Mouse (Mus musculus): ENCODE data around the gene Olfr1442.
"Not testable (repeated sequence)": the region's sequence is repeated elsewhere in the genome, so short reads cannot be mapped to it uniquely, and the experiment has no call there.

The Olfr1442 gene

GRCm38 (mm10) chr19:12670139-12670538 is at the start of gene Olfr1442:
Gene Olfr1442 (plus strand): TSS chr19:12670439.
- no peak for DNase-seq (ENCODE audit: low read depth, low spot score)

- no peak for DNase-seq (ENCODE audit: low read depth, low spot score)
Observed at GRCm38 (mm10) chr19:12633176-12633575, 37.1 kb upstream of the Olfr1442 start, which contains the start of gene Glyat. Gene Glyat (plus strand): TSS chr19:12633308.

GRCm38 (mm10) chr19:12634259-12634658 is 36.0 kb upstream of the Olfr1442 start:
- no peak for DNase-seq (ENCODE audit: low read depth, low spot score)

- DNase-seq (ENCODE audit: low read depth, low spot score), result no peak
Observed at GRCm38 (mm10) chr19:12634963-12635362, 35.3 kb upstream of the Olfr1442 start.

- no peak for DNase-seq (ENCODE audit: low read depth, low spot score)
Observed at GRCm38 (mm10) chr19:12636863-12637262, 33.4 kb upstream of the Olfr1442 start.

- DNase-seq (ENCODE audit: low read depth, low spot score), result no peak
Observed at GRCm38 (mm10) chr19:12638049-12638448, 32.2 kb upstream of the Olfr1442 start.

GRCm38 (mm10) chr19:12649511-12649910 is 20.7 kb upstream of the Olfr1442 start:
- no peak for DNase-seq (ENCODE audit: low read depth, low spot score)

GRCm38 (mm10) chr19:12666156-12666555 is 4.1 kb upstream of the Olfr1442 start:
- DNase-seq (ENCODE audit: low read depth, low spot score), result no peak

GRCm38 (mm10) chr19:12668601-12669000 is 1.6 kb upstream of the Olfr1442 start:
- not testable (repeated sequence) for DNase-seq (ENCODE audit: low read depth, low spot score)

GRCm38 (mm10) chr19:12671051-12671450 is 812 bp downstream of the Olfr1442 start:
- DNase-seq (ENCODE audit: low read depth, low spot score), result no peak

- DNase-seq (ENCODE audit: low read depth, low spot score), result no peak
Observed at GRCm38 (mm10) chr19:12677812-12678211, 7.6 kb downstream of the Olfr1442 start, which contains the start of gene Olfr1443. Gene Olfr1443 (plus strand): TSS chr19:12678112.

- DNase-seq (ENCODE audit: low read depth, low spot score), result no peak
Observed at GRCm38 (mm10) chr19:12684638-12685037, 14.4 kb downstream of the Olfr1442 start.

- no peak for DNase-seq (ENCODE audit: low read depth, low spot score)
Observed at GRCm38 (mm10) chr19:12685231-12685630, 15.0 kb downstream of the Olfr1442 start.

- no peak for DNase-seq (ENCODE audit: low read depth, low spot score)
Observed at GRCm38 (mm10) chr19:12695590-12695989, 25.4 kb downstream of the Olfr1442 start, which contains the start of gene Keg1. Gene Keg1 (plus strand): TSS chr19:12695786.

- DNase-seq (ENCODE audit: low read depth, low spot score), result no peak
Observed at GRCm38 (mm10) chr19:12696221-12696620, 26.0 kb downstream of the Olfr1442 start.

GRCm38 (mm10) chr19:12708458-12708857 is 38.2 kb downstream of the Olfr1442 start:
- DNase-seq (ENCODE audit: low read depth, low spot score), result no peak

GRCm38 (mm10) chr19:12708986-12709385 is 38.7 kb downstream of the Olfr1442 start:
- no peak for DNase-seq (ENCODE audit: low read depth, low spot score)

GRCm38 (mm10) chr19:12719189-12719588 is 49.0 kb downstream of the Olfr1442 start:
- DNase-seq (ENCODE audit: low read depth, low spot score), result no peak

- DNase-seq (ENCODE audit: low read depth, low spot score), result no peak
Observed at GRCm38 (mm10) chr19:12720463-12720862, 50.2 kb downstream of the Olfr1442 start.

GRCm38 (mm10) chr19:12720919-12721318 is 50.7 kb downstream of the Olfr1442 start:
- not testable (repeated sequence) for DNase-seq (ENCODE audit: low read depth, low spot score)

GRCm38 (mm10) chr19:12721596-12721995 is 51.4 kb downstream of the Olfr1442 start:
- not testable (repeated sequence) for DNase-seq (ENCODE audit: low read depth, low spot score)

GRCm38 (mm10) chr19:12722308-12722707 is 52.1 kb downstream of the Olfr1442 start:
- DNase-seq (ENCODE audit: low read depth, low spot score), result no peak

GRCm38 (mm10) chr19:12725851-12726250 is 55.6 kb downstream of the Olfr1442 start:
- DNase-seq (ENCODE audit: low read depth, low spot score), result no peak
